Mouse (Mus musculus) testis, adult 2 months (tissue): ENCODE measurements around the gene Hoxb9. TPM values are rescaled to one million over a fixed set of nuclear protein-coding genes. Genes with fewer than 3 reads are reported as not detected.

Experiments used
- H3K27ac ChIP-seq: fragments of 200-500 bp; 2 replicates; pipeline ENCODE4 v1.5.1; 2012; ENCODE audit warnings: low read depth, low read length; ENCODE audit not compliant: control insufficient read depth, insufficient read depth
- H3K27me3 ChIP-seq: fragments of 200-500 bp; 2 replicates; pipeline ENCODE4 v1.6.1; 2012; ENCODE audit warnings: mild to moderate bottlenecking, low read length, moderate library complexity; ENCODE audit not compliant: control insufficient read depth, insufficient read depth
- H3K36me3 ChIP-seq: fragments of 200-500 bp; 2 replicates; pipeline ENCODE4 v1.6.1; 2012; ENCODE audit warnings: mild to moderate bottlenecking, low read length; ENCODE audit not compliant: control insufficient read depth, insufficient read depth
- H3K4me1 ChIP-seq: fragments of 200-500 bp; 2 replicates; pipeline ENCODE4 v1.6.1; 2012; ENCODE audit warnings: low read length; ENCODE audit not compliant: control insufficient read depth, insufficient read depth
- H3K4me3 ChIP-seq: fragments of 200-500 bp; 2 replicates; pipeline ENCODE4 v1.5.1; 2012; ENCODE audit warnings: low read depth, mild to moderate bottlenecking, low read length, moderate library complexity, mixed read lengths; ENCODE audit not compliant: control insufficient read depth
- CTCF ChIP-seq: fragments of 200-500 bp; IDR thresholded peaks from 2 replicates; pipeline ENCODE4 v1.5.1; 2012; ENCODE audit warnings: low read depth, mild to moderate bottlenecking, inconsistent platforms, low read length, moderate library complexity; ENCODE audit not compliant: control insufficient read depth, insufficient read depth, insufficient replicate concordance
- POLR2A ChIP-seq: fragments of 200-500 bp; IDR thresholded peaks from 2 replicates; pipeline ENCODE4 v1.6.1; 2012; ENCODE audit warnings: low read depth, mild to moderate bottlenecking, inconsistent platforms, low read length, moderate library complexity; ENCODE audit not compliant: control insufficient read depth
- polyA plus RNA-seq: library from polyadenylated mRNA; depleted of rRNA; stranded (reverse); fragments of >200 nt; gene quantifications from 2 replicates; pipeline ENCODE4 v1.2.3, GENCODE M21; 2012; rRNA removed

Gene Hoxb9
- polyA plus RNA-seq: 0.36 and 1.0 TPM in 2 replicates

GRCm38 (mm10) chr11:96270996-96271540 is at the start of gene Hoxb9:
TSS of gene Hoxb9 (plus strand) at chr11:96271457.
- no peak for TF ChIP-seq CTCF
- no peak for TF ChIP-seq POLR2A
- Histone ChIP-seq H3K4me1 (peaks cover 15% of the 10 kb centered on the region), H3K4me3 (peak within 1 kb of the TSS; percentile 39), H3K27me3 (peaks cover 8% of the 10 kb centered on the region), H3K36me3 (no peaks in the 10 kb centered on the region), H3K27ac (no peak within 1 kb of the TSS)

GRCm38 (mm10) chr11:96223813-96224212 is 47.4 kb upstream of the Hoxb9 start:
- TF ChIP-seq CTCF: no peak
- no peak for TF ChIP-seq POLR2A
- Histone ChIP-seq H3K36me3 (no peaks in the 10 kb centered on the region), H3K4me1 (no peaks in the 10 kb centered on the region), H3K27ac (no peak overlapping the region), H3K27me3 (no peaks in the 10 kb centered on the region), H3K4me3 (no peak overlapping the region)

- TF ChIP-seq POLR2A (no peak), CTCF (no peak)
- Histone ChIP-seq H3K27me3 (no peaks in the 10 kb centered on the region), H3K4me3 (no peak overlapping the region), H3K4me1 (no peaks in the 10 kb centered on the region), H3K27ac (no peak overlapping the region), H3K36me3 (no peaks in the 10 kb centered on the region)
Observed at GRCm38 (mm10) chr11:96227676-96228075, 43.6 kb upstream of the Hoxb9 start.

GRCm38 (mm10) chr11:96234906-96235305 is 36.4 kb upstream of the Hoxb9 start:
- Histone ChIP-seq H3K4me1 (peaks cover 2% of the 10 kb centered on the region), H3K36me3 (no peaks in the 10 kb centered on the region), H3K27ac (no peak overlapping the region), H3K27me3 (no peaks in the 10 kb centered on the region), H3K4me3 (peak overlapping the region; percentile 60)
- peak; percentile 80 for TF ChIP-seq CTCF
- no peak for TF ChIP-seq POLR2A

GRCm38 (mm10) chr11:96240211-96240610 is 31.0 kb upstream of the Hoxb9 start:
- H3K4me3 ChIP-seq: no peak overlapping the region
- TF ChIP-seq CTCF (peak; percentile 71; the same call in 1 of the 2 replicates), POLR2A (no peak)
- H3K27me3 ChIP-seq: no peaks in the 10 kb centered on the region
- H3K36me3 ChIP-seq: no peaks in the 10 kb centered on the region
- H3K27ac ChIP-seq: no peak overlapping the region
- H3K4me1 ChIP-seq: peaks cover 1% of the 10 kb centered on the region; the same call in 1 of the 2 replicates

DNA sequence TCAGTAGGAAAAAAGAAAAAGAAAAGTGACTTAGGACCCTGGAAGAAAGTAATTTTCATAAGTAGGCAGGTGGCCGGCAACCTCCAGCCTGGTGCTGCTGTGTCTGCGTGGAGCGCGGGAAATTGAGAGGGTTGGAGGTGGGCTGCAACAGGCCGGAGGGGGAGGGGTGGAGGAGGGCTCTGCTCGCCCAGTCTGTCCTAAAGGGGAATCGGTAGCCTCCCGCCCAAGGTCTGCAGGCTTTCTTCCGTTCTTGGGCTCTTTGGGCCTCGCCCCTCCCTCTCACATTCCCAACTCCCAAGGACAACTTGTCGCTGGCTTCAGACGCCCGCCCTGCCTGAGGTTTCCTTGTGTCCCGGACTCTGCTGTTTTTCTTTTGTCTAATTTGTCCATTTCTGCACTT is 20.4 kb upstream of the Hoxb9 start:
- no peaks in the 10 kb centered on the region for H3K36me3 ChIP-seq
- H3K27ac ChIP-seq: no peak overlapping the region
- H3K4me1 ChIP-seq: peaks cover 3% of the 10 kb centered on the region
- H3K4me3 ChIP-seq: no peak overlapping the region
- peaks cover 9% of the 10 kb centered on the region for H3K27me3 ChIP-seq
- TF ChIP-seq POLR2A: no peak
- no peak for TF ChIP-seq CTCF

DNA sequence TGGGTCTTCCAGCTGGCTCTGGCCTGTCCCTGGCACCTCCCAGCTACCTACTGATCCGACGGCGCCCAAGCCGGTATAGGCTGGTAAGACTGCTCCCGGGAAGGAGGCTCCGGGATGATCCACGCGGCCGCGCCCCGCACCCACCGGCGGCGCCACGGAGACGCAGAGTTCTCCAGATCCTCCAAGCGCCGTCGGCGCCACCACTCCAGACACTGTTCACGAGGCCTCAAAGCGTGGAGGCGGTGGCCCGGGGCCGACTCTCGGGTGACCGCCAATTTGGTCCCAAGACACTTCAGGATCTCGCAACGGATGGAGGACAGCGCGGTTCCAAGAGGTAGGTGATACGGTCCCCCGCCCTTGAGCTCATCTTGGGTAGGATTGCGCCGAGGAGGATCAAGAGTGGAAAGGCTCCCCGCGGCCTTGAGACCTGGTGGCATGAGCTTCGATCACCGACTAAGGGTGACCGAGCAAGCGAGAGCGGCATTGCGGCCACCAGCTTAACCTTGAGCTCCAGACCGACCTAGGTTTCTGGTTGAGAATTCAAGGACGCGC is 19.7 kb upstream of the Hoxb9 start:
- Histone ChIP-seq H3K27me3 (peaks cover 9% of the 10 kb centered on the region), H3K27ac (no peak overlapping the region), H3K4me3 (peak overlapping the region; percentile 44), H3K4me1 (peaks cover 3% of the 10 kb centered on the region), H3K36me3 (no peaks in the 10 kb centered on the region)
- TF ChIP-seq POLR2A: no peak
- TF ChIP-seq CTCF: no peak
